Mouse (Mus musculus) heart, embryonic 12.5 days (tissue): Measurements from ENCODE around the gene Stac2. TPM values are rescaled to one million over a fixed set of nuclear protein-coding genes. Genes with fewer than 3 reads are reported as not detected.

ENCODE experiments used
- ATAC-seq: fragments of 200-750 bp; cut with Nextera tagmentation; 2 replicates; pipeline ENCODE4 v1.8.0; 2017; ENCODE audit warnings: moderate TSS enrichment, moderate library complexity; ENCODE audit not compliant: insufficient number of reproducible peaks, low FRiP score
- H3K27ac ChIP-seq: fragments of 300-500 bp; sonication (generic); 2 replicates; pipeline ENCODE4 v1.5.1; 2016; ENCODE audit warnings: mild to moderate bottlenecking, moderate library complexity; ENCODE audit not compliant: poor library complexity, severe bottlenecking
- H3K27me3 ChIP-seq: fragments of 300-500 bp; sonication (generic); replicated peaks from 2 replicates; pipeline ENCODE4 v1.6.1; 2016; ENCODE audit warnings: mild to moderate bottlenecking, moderate library complexity
- H3K36me3 ChIP-seq: fragments of 300-500 bp; sonication (generic); 2 replicates; pipeline ENCODE4 v1.6.1; 2016; ENCODE audit warnings: mild to moderate bottlenecking, moderate library complexity
- H3K4me1 ChIP-seq: fragments of 300-500 bp; sonication (generic); replicated peaks from 2 replicates; pipeline ENCODE4 v1.6.1; 2016; ENCODE audit warnings: mild to moderate bottlenecking
- H3K4me2 ChIP-seq: fragments of 300-500 bp; sonication (generic); 2 replicates; pipeline ENCODE4 v1.6.1; 2016; ENCODE audit warnings: mild to moderate bottlenecking, moderate library complexity
- H3K4me3 ChIP-seq: fragments of 300-500 bp; sonication (generic); 2 replicates; pipeline ENCODE4 v1.5.1; 2016; ENCODE audit warnings: mild to moderate bottlenecking
- H3K9ac ChIP-seq: fragments of 300-500 bp; sonication (generic); 2 replicates; pipeline ENCODE4 v1.6.1; 2016; ENCODE audit warnings: mild to moderate bottlenecking, moderate library complexity
- H3K9me3 ChIP-seq: fragments of 300-500 bp; sonication (generic); replicated peaks from 2 replicates; pipeline ENCODE4 v1.6.1; 2016; ENCODE audit warnings: mild to moderate bottlenecking, moderate library complexity
- WGBS: fragments of 180-500 bp; shearing (Covaris S2); methylation state at CpG from one replicate; pipeline ENCODE4 v1.1.7; 2016; 5-methylcytosine and 5-hydroxymethylcytosine counted together
- polyA plus RNA-seq: library from polyadenylated mRNA; unstranded; fragments of >200 nt; fragmentation: Nextera tagmentation; extraction: Ambion mirVana; gene quantifications from 2 replicates; pipeline ENCODE4 v1.2.1, GENCODE M21; 2016

Stac2 gene
- polyA plus RNA-seq, 1 experiment from 2014 or later: 0.47 TPM

DNA sequence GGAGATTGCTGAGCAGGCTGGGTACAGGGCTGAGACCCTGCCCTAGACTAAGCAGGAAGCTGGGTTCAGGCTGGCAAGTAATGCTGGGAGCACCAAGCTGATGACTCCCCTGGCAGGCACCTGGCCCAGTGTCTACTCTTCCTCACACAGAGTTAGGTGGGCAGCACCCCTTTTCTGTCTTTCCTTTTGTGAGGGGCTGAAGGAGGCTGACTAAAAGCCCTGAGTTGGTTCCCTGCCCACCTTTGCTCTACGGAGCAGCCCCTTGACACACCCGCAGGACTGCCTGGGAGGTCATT, 2.8 kb downstream of the Stac2 start:
- ATAC-seq: no peak
- H3K4me1 ChIP-seq: peaks cover 35% of the 10 kb centered on the region
- H3K9me3 ChIP-seq: no peaks in the 10 kb centered on the region
- peaks cover 73% of the 10 kb centered on the region for H3K27me3 ChIP-seq
- no peak overlapping the region for H3K4me2 ChIP-seq
- H3K4me3 ChIP-seq: no peak overlapping the region
- WGBS: 7% methylated on average over 2 of the region's 2 CpGs
- no peak overlapping the region for H3K27ac ChIP-seq
- H3K9ac ChIP-seq: no peak overlapping the region
- no peaks in the 10 kb centered on the region for H3K36me3 ChIP-seq

DNA sequence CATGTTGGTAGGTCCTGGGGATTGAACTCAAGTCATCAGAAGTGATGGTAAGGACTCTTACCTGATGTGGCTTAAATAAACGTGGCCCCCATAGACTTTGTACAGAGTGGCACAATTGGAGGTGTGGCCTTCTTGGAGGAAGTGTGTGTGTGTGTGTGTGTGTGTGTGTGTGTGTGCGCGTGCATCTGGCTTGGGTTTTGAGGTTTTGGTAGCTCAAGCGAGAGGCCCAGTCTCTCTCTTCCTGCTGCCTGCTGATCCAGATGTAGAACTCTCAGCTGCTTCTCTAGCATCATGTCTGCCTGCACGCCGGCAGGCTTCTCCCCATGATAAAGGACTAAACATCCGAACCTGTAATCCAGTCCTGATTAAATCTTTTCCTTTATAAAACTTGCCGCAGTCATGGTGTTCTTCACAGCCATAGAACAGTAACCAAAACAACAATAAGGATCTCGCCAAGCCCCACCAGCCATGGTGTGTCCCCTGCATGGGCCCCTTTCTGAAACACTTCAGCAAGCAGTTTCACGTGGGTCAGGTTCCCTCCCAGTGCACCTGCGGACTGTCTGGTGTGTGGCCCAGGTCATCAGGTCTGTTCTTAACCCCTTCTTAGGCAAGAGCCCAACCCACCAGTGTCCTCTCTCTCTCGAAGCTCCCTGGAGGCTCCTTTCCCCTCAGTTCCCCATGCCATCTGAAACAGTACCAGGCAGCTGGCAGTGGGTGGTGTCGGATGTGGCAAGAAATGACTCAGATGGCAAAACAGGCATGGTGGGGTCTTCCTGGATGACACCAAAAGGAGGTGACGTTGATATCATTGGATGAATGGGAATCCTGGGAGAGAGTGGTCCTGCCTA, 3.4 kb downstream of the Stac2 start:
- Histone ChIP-seq H3K9me3 (no peaks in the 10 kb centered on the region), H3K36me3 (no peaks in the 10 kb centered on the region), H3K27ac (no peak overlapping the region), H3K27me3 (peaks cover 68% of the 10 kb centered on the region), H3K4me3 (no peak overlapping the region), H3K9ac (no peak overlapping the region), H3K4me2 (no peak overlapping the region), H3K4me1 (peaks cover 35% of the 10 kb centered on the region)
- WGBS: 68% methylated on average over 14 of the region's 14 CpGs
- ATAC-seq: no peak

GRCm38 (mm10) chr11:98047745-98048144, 5.5 kb downstream of the Stac2 start:
- WGBS: 74% methylated on average over 4 of the region's 4 CpGs
- Histone ChIP-seq H3K36me3 (no peaks in the 10 kb centered on the region), H3K27me3 (peaks cover 60% of the 10 kb centered on the region), H3K4me1 (peaks cover 41% of the 10 kb centered on the region), H3K9me3 (no peaks in the 10 kb centered on the region), H3K4me3 (no peak overlapping the region), H3K9ac (no peak overlapping the region), H3K27ac (no peak overlapping the region), H3K4me2 (no peak overlapping the region)
- no peak for ATAC-seq

DNA sequence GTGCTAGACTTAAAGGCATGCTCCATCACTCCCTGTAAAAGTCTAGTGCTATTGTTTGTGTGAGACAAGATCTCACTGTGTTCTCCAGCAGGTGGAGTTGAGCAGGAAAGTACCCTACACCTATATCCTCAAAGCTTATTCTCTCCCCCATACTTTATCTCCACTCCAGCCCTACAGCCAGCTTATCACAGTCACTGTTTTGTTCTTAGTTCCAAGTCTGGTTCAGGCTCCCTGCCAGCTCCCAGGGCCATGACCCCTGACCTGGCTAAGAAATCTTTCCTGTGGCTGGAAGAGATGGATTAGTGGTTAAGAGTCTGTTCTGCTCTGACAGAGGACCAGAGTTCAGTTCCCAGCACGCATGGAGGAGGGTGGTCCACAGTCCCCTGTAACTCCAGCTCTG, 6.8 kb downstream of the Stac2 start:
- Histone ChIP-seq H3K9me3 (no peaks in the 10 kb centered on the region), H3K9ac (no peak overlapping the region), H3K4me1 (peaks cover 28% of the 10 kb centered on the region), H3K27me3 (peaks cover 48% of the 10 kb centered on the region), H3K4me2 (no peak overlapping the region), H3K4me3 (no peak overlapping the region), H3K36me3 (no peaks in the 10 kb centered on the region), H3K27ac (no peak overlapping the region)
- ATAC-seq: no peak
- WGBS: 70% methylated on average over 1 of the region's 1 CpGs

DNA sequence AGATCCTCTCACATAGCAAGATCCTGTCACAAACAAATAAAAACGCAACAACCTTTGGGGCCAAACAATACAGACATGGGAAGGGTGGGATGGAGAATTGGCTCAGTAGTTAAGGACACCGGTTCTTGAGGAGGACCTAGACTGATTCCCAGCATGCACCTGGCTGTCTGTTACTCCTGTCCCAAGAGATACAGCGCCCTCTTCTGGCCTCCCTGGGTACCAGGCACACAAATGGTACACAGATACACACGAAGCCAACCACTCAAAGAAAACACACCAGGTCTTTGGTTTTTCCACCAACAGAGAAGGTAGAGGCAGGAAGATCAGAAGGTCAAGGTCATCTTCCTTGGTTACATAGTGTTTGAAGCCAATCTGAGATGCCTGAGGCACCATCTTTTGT, 7.7 kb downstream of the Stac2 start:
- no peak overlapping the region for H3K4me2 ChIP-seq
- no peaks in the 10 kb centered on the region for H3K9me3 ChIP-seq
- WGBS: 61% methylated on average over 4 of the region's 4 CpGs
- H3K4me3 ChIP-seq: no peak overlapping the region
- peaks cover 23% of the 10 kb centered on the region for H3K4me1 ChIP-seq
- peaks cover 39% of the 10 kb centered on the region for H3K27me3 ChIP-seq
- H3K27ac ChIP-seq: no peak overlapping the region
- no peak overlapping the region for H3K9ac ChIP-seq
- H3K36me3 ChIP-seq: no peaks in the 10 kb centered on the region
- no peak for ATAC-seq

GRCm38 (mm10) chr11:98044074-98044473, 9.2 kb downstream of the Stac2 start:
- no peaks in the 10 kb centered on the region for H3K36me3 ChIP-seq
- WGBS: 65% methylated on average over 5 of the region's 5 CpGs
- 0 out of 2 replicates have a peak overlapping the region, but pooled peaks have one; percentile 6 for H3K9ac ChIP-seq
- no peaks in the 10 kb centered on the region for H3K9me3 ChIP-seq
- H3K4me1 ChIP-seq: peaks cover 21% of the 10 kb centered on the region
- H3K27ac ChIP-seq: no peak overlapping the region
- no peak for ATAC-seq
- no peak overlapping the region for H3K4me2 ChIP-seq
- H3K4me3 ChIP-seq: no peak overlapping the region
- H3K27me3 ChIP-seq: peaks cover 24% of the 10 kb centered on the region

DNA sequence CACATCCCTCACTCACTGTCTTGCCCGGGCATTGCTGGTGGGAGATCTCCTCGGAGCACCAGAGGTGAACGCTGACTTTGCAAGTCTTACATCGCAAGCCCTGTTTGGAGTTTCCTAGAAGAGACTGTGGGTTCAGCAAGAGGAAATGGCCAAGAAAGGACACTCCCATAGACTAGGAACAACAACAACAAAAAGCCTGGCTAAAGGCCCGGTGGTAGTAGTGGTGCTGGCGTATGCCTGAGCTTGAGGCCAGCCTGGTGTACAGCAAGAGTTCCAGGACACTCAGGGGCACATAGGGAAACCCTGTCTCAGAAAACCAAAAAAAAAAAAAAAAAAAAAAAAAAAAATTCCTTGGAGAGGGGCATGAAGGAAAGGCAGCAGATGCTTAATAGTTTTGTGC, 10.5 kb downstream of the Stac2 start:
- H3K27ac ChIP-seq: no peak overlapping the region
- H3K27me3 ChIP-seq: peaks cover 13% of the 10 kb centered on the region
- peaks cover 23% of the 10 kb centered on the region for H3K4me1 ChIP-seq
- H3K4me3 ChIP-seq: no peak overlapping the region
- H3K9me3 ChIP-seq: no peaks in the 10 kb centered on the region
- no peak overlapping the region for H3K4me2 ChIP-seq
- no peak for ATAC-seq
- no peak overlapping the region for H3K9ac ChIP-seq
- WGBS: 66% methylated on average over 6 of the region's 6 CpGs
- H3K36me3 ChIP-seq: no peaks in the 10 kb centered on the region

DNA sequence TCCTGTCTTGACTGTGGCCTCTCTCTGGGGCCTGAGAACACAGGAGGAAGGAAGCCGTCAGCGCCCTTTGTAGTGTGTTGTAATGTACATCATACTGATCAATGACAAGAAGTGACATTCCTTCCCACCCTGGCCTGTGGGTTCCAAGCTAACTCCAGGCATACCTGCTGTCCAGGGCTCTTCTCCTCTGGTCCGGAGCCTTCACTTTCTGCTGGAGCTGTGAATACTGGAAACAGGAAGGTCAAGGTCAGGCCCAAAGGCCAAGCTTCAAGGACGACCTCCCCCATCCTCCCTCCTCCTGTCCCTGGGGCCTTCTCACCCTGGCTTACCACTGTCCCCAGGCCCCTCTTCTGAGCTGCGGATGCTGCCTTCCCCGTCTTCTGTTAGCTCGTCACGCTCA, 12.3 kb downstream of the Stac2 start:
- no peak overlapping the region for H3K4me3 ChIP-seq
- H3K36me3 ChIP-seq: no peaks in the 10 kb centered on the region
- H3K9me3 ChIP-seq: no peaks in the 10 kb centered on the region
- no peak overlapping the region for H3K27ac ChIP-seq
- peaks cover 25% of the 10 kb centered on the region for H3K4me1 ChIP-seq
- H3K4me2 ChIP-seq: no peak overlapping the region
- 65% methylated on average over 8 of the region's 8 CpGs for WGBS
- no peak overlapping the region for H3K9ac ChIP-seq
- no peak for ATAC-seq
- H3K27me3 ChIP-seq: peaks cover 27% of the 10 kb centered on the region

DNA sequence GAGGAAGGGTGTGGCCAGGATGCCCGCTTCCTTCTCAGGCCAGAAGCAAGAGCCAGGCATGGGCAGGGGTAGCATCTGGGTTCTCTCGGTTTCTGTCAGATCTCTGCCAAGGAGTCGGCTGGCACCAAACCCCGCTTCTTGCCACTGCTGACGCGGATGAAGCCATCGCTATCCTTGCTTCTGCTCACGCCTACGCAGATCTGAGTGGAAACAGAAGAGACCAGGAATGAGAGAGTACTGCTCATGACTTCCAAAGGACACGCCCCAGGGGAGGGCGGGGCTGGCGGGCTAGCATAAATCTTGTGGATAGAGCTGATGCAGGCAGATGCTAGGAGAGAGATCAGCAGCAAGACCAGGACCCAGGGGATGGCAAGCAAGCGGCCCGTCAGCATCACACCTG, 15.4 kb downstream of the Stac2 start:
- H3K27ac ChIP-seq: no peak overlapping the region
- H3K36me3 ChIP-seq: no peaks in the 10 kb centered on the region
- H3K9me3 ChIP-seq: no peaks in the 10 kb centered on the region
- H3K9ac ChIP-seq: no peak overlapping the region
- no peak for ATAC-seq
- peaks cover 26% of the 10 kb centered on the region for H3K4me1 ChIP-seq
- H3K4me3 ChIP-seq: no peak overlapping the region
- 55% methylated on average over 14 of the region's 14 CpGs for WGBS
- no peak overlapping the region for H3K4me2 ChIP-seq
- H3K27me3 ChIP-seq: peaks cover 26% of the 10 kb centered on the region

DNA sequence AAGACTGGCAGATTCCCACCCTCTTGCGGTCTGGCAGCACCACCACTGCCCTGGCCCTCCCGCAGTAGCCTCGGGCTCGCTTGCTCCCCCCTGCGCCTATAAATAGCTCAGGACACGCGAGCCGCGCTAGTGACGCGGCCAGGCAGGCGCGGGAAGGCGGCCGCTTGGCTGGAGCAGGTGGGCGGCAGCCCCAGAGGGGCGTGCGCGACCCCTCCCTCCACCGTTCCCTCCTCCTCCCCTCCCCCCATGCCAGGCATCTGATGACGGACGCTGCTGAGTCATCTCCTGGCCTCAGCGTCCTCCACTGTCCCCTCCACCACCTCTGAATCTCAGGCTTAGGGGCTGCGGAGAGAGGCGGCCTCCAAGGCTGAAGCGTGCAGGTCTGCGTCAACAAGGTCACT, 17.3 kb downstream of the Stac2 start:
- peak overlapping the region; percentile 60 for H3K9ac ChIP-seq
- ATAC-seq: peak; percentile 63
- peaks cover 30% of the 10 kb centered on the region for H3K4me1 ChIP-seq
- peak overlapping the region; percentile 86 for H3K4me2 ChIP-seq
- H3K9me3 ChIP-seq: no peaks in the 10 kb centered on the region
- H3K27ac ChIP-seq: no peak overlapping the region
- H3K36me3 ChIP-seq: peaks cover 4% of the 10 kb centered on the region
- whole genome bisulfite sequencing: 0% methylated on average over 20 of the region's 27 CpGs
- peak overlapping the region; percentile 41 for H3K4me3 ChIP-seq
- H3K27me3 ChIP-seq: peaks cover 26% of the 10 kb centered on the region

DNA sequence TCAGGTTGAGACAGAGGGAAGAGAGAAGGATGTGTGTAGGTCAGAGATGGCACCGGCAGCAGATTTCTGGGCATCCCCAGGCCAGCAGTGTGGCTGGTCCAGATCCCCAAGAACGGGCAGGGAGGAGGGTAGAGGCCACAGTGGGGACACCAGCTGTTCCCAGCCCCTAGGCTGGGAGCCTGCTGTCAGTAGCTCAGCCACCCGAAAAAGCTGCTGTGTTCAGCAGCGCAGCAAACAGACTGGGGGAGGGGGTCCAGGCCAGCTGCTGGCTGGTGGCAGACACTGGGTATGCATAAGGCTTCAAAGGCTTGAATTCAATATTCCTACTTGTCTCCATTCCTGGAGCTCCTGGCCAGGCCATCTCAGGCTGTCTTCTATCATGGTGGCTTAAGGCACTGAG, 18.4 kb downstream of the Stac2 start:
- ATAC-seq: no peak
- 37% methylated on average over 4 of the region's 4 CpGs for WGBS
- Histone ChIP-seq H3K9ac (no peak overlapping the region), H3K36me3 (peaks cover 16% of the 10 kb centered on the region), H3K27ac (no peak overlapping the region), H3K27me3 (peaks cover 26% of the 10 kb centered on the region), H3K4me3 (no peak overlapping the region), H3K9me3 (no peaks in the 10 kb centered on the region), H3K4me2 (no peak overlapping the region), H3K4me1 (peaks cover 27% of the 10 kb centered on the region)

- Histone ChIP-seq H3K4me2 (no peak overlapping the region), H3K4me1 (peaks cover 27% of the 10 kb centered on the region), H3K36me3 (peaks cover 24% of the 10 kb centered on the region), H3K27ac (no peak overlapping the region), H3K9me3 (no peaks in the 10 kb centered on the region), H3K27me3 (peaks cover 26% of the 10 kb centered on the region), H3K4me3 (no peak overlapping the region), H3K9ac (no peak overlapping the region)
- WGBS: 85% methylated on average over 5 of the region's 5 CpGs
- ATAC-seq: no peak
Measured at GRCm38 (mm10) chr11:98034061-98034460, 19.2 kb downstream of the Stac2 start.
